In the genomic region with DNA sequence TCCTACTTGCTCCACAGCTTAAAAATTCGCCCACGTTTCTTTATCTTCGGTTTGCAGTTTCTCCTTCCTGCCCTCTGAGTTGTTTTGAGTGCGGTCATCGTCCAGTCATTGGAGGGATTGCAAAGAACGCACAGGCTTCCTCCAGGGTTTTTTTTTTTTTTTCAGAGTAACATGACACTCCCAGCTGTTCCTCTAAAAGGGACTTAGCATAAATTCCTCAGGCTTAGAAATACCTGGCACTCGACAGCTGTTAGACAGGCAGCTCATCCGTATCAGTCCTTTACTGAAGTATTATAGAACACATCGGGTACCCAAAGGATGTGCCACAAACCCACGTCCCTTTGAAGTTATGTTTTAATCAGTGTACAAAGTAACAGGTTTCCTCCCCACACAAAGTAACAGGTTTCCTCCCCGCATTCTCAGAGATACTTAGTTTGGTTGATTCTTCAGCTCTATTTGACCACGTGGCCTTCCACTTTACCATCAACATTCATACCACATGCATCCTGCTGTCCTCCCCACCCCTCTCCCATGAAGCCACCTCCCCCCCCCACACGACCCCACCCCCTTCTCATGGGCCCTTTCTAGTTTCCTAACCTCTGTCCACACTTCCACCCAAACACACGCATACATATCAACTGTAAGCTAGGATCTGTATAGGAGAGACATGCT, we compare ENCODE assay signal across 8 mouse cellular contexts. TPM values are rescaled to one million over a fixed set of nuclear protein-coding genes. Genes with fewer than 3 reads are reported as not detected.
DNase-seq lines count a peak whose midpoint lies in the region; ATAC-seq lines count a peak whose summit lies in the region.

No protein-coding gene starts in this region.

- peaks cover 34% of the 10 kb centered on the region for H3K4me1 ChIP-seq in kidney, embryonic 14.5 days (ENCODE audit: control insufficient read depth, insufficient read depth, low read length)
- H3K4me1 ChIP-seq in embryonic facial prominence, embryonic 11.5 days (ENCODE audit: control insufficient read depth, insufficient read depth, low read length), result no peaks in the 10 kb centered on the region
- H3K4me1 ChIP-seq in kidney, embryonic 16.5 days (ENCODE audit: insufficient read depth, low read length), result peaks cover 26% of the 10 kb centered on the region
- no peaks in the 10 kb centered on the region for H3K4me1 ChIP-seq in forebrain, embryonic 16.5 days (replicated peaks; ENCODE audit: control insufficient read depth, insufficient read depth, low read length)

- 10% methylated on average over 14 of the region's 14 CpGs for WGBS in kidney, embryonic 14.5 days
- WGBS in embryonic facial prominence, embryonic 11.5 days, result 12% methylated on average over 14 of the region's 14 CpGs
- 8% methylated on average over 14 of the region's 14 CpGs for WGBS in kidney, embryonic 16.5 days
- 23% methylated on average over 14 of the region's 14 CpGs for WGBS in forebrain, embryonic 16.5 days

- no peak for DNase-seq in kidney, adult 8-10 months
- DNase-seq in embryonic facial prominence, embryonic 11.5 days (ENCODE audit: low spot score), result peak; percentile 79
- DNase-seq in skeletal muscle tissue, adult 2 months (ENCODE audit: low read depth, low spot score), result peak; percentile 65
- no peak for DNase-seq in spleen, postnatal 4 days (ENCODE audit: low spot score in 2 of 2)
- DNase-seq in cerebellum, adult 11-12 months, result no peak

- no peaks in the 10 kb centered on the region for H3K27me3 ChIP-seq in kidney, embryonic 14.5 days (ENCODE audit: control insufficient read depth, insufficient read depth, low read length)
- H3K27me3 ChIP-seq in embryonic facial prominence, embryonic 11.5 days (ENCODE audit: control insufficient read depth, insufficient read depth, low read length), result no peaks in the 10 kb centered on the region
- H3K27me3 ChIP-seq in kidney, embryonic 16.5 days (ENCODE audit: insufficient read depth, low read length), result no peaks in the 10 kb centered on the region
- no peaks in the 10 kb centered on the region for H3K27me3 ChIP-seq in forebrain, embryonic 16.5 days (replicated peaks; ENCODE audit: control insufficient read depth, insufficient read depth, low read length)

- H3K9me3 ChIP-seq in kidney, embryonic 14.5 days (ENCODE audit: control insufficient read depth, low read length), result no peaks in the 10 kb centered on the region
- no peaks in the 10 kb centered on the region for H3K9me3 ChIP-seq in embryonic facial prominence, embryonic 11.5 days (replicated peaks; ENCODE audit: control insufficient read depth, low read length)
- no peaks in the 10 kb centered on the region for H3K9me3 ChIP-seq in kidney, embryonic 16.5 days (ENCODE audit: low read length)
- H3K9me3 ChIP-seq in forebrain, embryonic 16.5 days (ENCODE audit: control insufficient read depth, low read length), result no peaks in the 10 kb centered on the region

- H3K4me2 ChIP-seq in kidney, embryonic 14.5 days (replicated peaks; ENCODE audit: low read depth, low read length), result peak overlapping the region; percentile 32; the same call in 1 of the 2 replicates
- H3K4me2 ChIP-seq in embryonic facial prominence, embryonic 11.5 days (ENCODE audit: low read depth, low read length), result no peak overlapping the region
- H3K4me2 ChIP-seq in kidney, embryonic 16.5 days (replicated peaks; ENCODE audit: low read depth, low read length), result peak overlapping the region; percentile 44
- H3K4me2 ChIP-seq in forebrain, embryonic 16.5 days (ENCODE audit: low read length), result no peak overlapping the region

- peak overlapping the region; percentile 71; the same call in 1 of the 2 replicates for H3K27ac ChIP-seq in kidney, embryonic 14.5 days (ENCODE audit: low read depth, low read length)
- no peak overlapping the region for H3K27ac ChIP-seq in embryonic facial prominence, embryonic 11.5 days (replicated peaks; ENCODE audit: low read depth, low read length)
- H3K27ac ChIP-seq in kidney, embryonic 16.5 days (ENCODE audit: low read length), result peak overlapping the region; percentile 63
- H3K27ac ChIP-seq in forebrain, embryonic 16.5 days (ENCODE audit: low read length), result no peak overlapping the region

- no peaks in the 10 kb centered on the region for H3K36me3 ChIP-seq in kidney, embryonic 14.5 days (ENCODE audit: control insufficient read depth, insufficient read depth, low read length)
- H3K36me3 ChIP-seq in embryonic facial prominence, embryonic 11.5 days (replicated peaks; ENCODE audit: control insufficient read depth, insufficient read depth, low read depth, low read length), result no peaks in the 10 kb centered on the region
- no peaks in the 10 kb centered on the region for H3K36me3 ChIP-seq in kidney, embryonic 16.5 days (ENCODE audit: insufficient read depth, low read length)
- H3K36me3 ChIP-seq in forebrain, embryonic 16.5 days (ENCODE audit: control insufficient read depth, insufficient read depth), result no peaks in the 10 kb centered on the region

- ATAC-seq in kidney, embryonic 14.5 days (ENCODE audit: low FRiP score, low TSS enrichment), result peak; percentile 80
- ATAC-seq in embryonic facial prominence, embryonic 11.5 days (replicated peaks; ENCODE audit: insufficient number of reproducible peaks, low FRiP score, low TSS enrichment, low read depth), result no peak; the same call in 1 of the 2 replicates
- peak; percentile 75 for ATAC-seq in kidney, embryonic 16.5 days (ENCODE audit: low FRiP score, low TSS enrichment)
- no peak for ATAC-seq in forebrain, embryonic 16.5 days

- H3K9ac ChIP-seq in kidney, embryonic 14.5 days (ENCODE audit: low read depth, low read length), result no peak overlapping the region
- H3K9ac ChIP-seq in embryonic facial prominence, embryonic 11.5 days (replicated peaks; ENCODE audit: low read length), result no peak overlapping the region
- no peak overlapping the region for H3K9ac ChIP-seq in kidney, embryonic 16.5 days (replicated peaks; ENCODE audit: low read length)
- no peak overlapping the region for H3K9ac ChIP-seq in forebrain, embryonic 16.5 days (replicated peaks; ENCODE audit: low read depth, low read length)

- H3K4me3 ChIP-seq in kidney, embryonic 14.5 days (ENCODE audit: low read length), result no peak overlapping the region
- no peak overlapping the region for H3K4me3 ChIP-seq in embryonic facial prominence, embryonic 11.5 days (ENCODE audit: low read depth, low read length)
- H3K4me3 ChIP-seq in kidney, embryonic 16.5 days (ENCODE audit: low read length), result peak overlapping the region; percentile 15
- H3K4me3 ChIP-seq in forebrain, embryonic 16.5 days (replicated peaks; ENCODE audit: low read length), result no peak overlapping the region

RNA-seq across cellular contexts. Expression of a gene that starts 7.7 kb away (rescaled TPM):
- polyA plus RNA-seq in kidney, embryonic 14.5 days (2014; fragmentation: Nextera tagmentation; extraction: Ambion mirVana), result 13.8 and 28.2 TPM in 2 replicates
- polyA plus RNA-seq in embryonic facial prominence, embryonic 11.5 days (2014; fragmentation: Nextera tagmentation; extraction: Ambion mirVana), result 78.1 and 82.7 TPM in 2 replicates
- 22.9 and 24.9 TPM in 2 replicates for polyA plus RNA-seq in kidney, embryonic 16.5 days (2015; fragmentation: Nextera tagmentation; extraction: Ambion mirVana)
- polyA plus RNA-seq in forebrain, embryonic 16.5 days (2015; fragmentation: Nextera tagmentation; extraction: Ambion mirVana), result 6.7 and 8.5 TPM in 2 replicates

Comparison
In these comparisons a context has a peak if more than half of its experiments do, and no peak if none do; other contexts are left out.
1. ATAC-seq: peak in kidney, embryonic 14.5 days (single experiment) and kidney, embryonic 16.5 days (single experiment); none in embryonic facial prominence, embryonic 11.5 days (single experiment) and forebrain, embryonic 16.5 days (single experiment).
2. H3K27ac ChIP-seq: peak in kidney, embryonic 14.5 days (single experiment) and kidney, embryonic 16.5 days (single experiment); none in embryonic facial prominence, embryonic 11.5 days (single experiment) and forebrain, embryonic 16.5 days (single experiment).
3. H3K4me2 ChIP-seq: peak in kidney, embryonic 14.5 days (single experiment) and kidney, embryonic 16.5 days (single experiment); none in embryonic facial prominence, embryonic 11.5 days (single experiment) and forebrain, embryonic 16.5 days (single experiment).
4. DNase-seq: peak in embryonic facial prominence, embryonic 11.5 days (single experiment) and skeletal muscle tissue, adult 2 months (single experiment); none in kidney, adult 8-10 months (0 of 2), spleen, postnatal 4 days (0 of 2) and cerebellum, adult 11-12 months (single experiment).